Mouse (Mus musculus) ES-Bruce4 (cell line): ENCODE results near the gene Siva1. TPM values are rescaled to one million over a fixed set of nuclear protein-coding genes. Genes with fewer than 3 reads are reported as not detected.
A peak's percentile ranks its signal among the peaks of the same experiment; 100 is the strongest.

Experiments
- H3K27ac ChIP-seq: 2 replicates; pipeline ENCODE4 v1.5.1; 2012; ENCODE audit warnings: low read length, inconsistent platforms; ENCODE audit not compliant: insufficient read depth
- H3K27me3 ChIP-seq: 2 replicates; pipeline ENCODE4 v1.6.1; 2012; ENCODE audit warnings: mild to moderate bottlenecking, low read length, inconsistent platforms; ENCODE audit not compliant: control insufficient read depth, poor library complexity, insufficient read depth, severe bottlenecking
- H3K36me3 ChIP-seq: 2 replicates; pipeline ENCODE4 v1.6.1; 2012; ENCODE audit warnings: inconsistent platforms, mild to moderate bottlenecking, low read length, moderate library complexity; ENCODE audit not compliant: control insufficient read depth, poor library complexity, insufficient read depth, severe bottlenecking
- H3K4me1 ChIP-seq: one replicate; pipeline ENCODE4 v1.8.1; 2011; ENCODE audit warnings: low read length; ENCODE audit not compliant: control insufficient read depth, insufficient read depth
- H3K4me3 ChIP-seq: 2 replicates; pipeline ENCODE4 v1.5.1; 2011; ENCODE audit warnings: low read depth, mild to moderate bottlenecking, low read length
- H3K9ac ChIP-seq: 2 replicates; pipeline ENCODE4 v1.6.1; 2012; ENCODE audit warnings: low read depth, mild to moderate bottlenecking, inconsistent platforms; ENCODE audit not compliant: poor library complexity, severe bottlenecking
- H3K9me3 ChIP-seq: replicated peaks from 2 replicates; pipeline ENCODE4 v1.6.1; 2012; ENCODE audit warnings: mild to moderate bottlenecking, low read length, inconsistent platforms; ENCODE audit not compliant: control insufficient read depth, poor library complexity, insufficient read depth, severe bottlenecking
- CTCF ChIP-seq: IDR thresholded peaks from one replicate; pipeline ENCODE4 v1.8.1; 2011; ENCODE audit warnings: low read depth, low read length
- EP300 ChIP-seq: IDR thresholded peaks from 2 replicates; pipeline ENCODE4 v1.6.1; 2011; ENCODE audit warnings: low read depth, low read length; ENCODE audit not compliant: insufficient read depth
- POLR2A ChIP-seq: IDR thresholded peaks from one replicate; pipeline ENCODE4 v1.8.1; 2011; ENCODE audit warnings: low read length; ENCODE audit not compliant: insufficient read depth
- polyA plus RNA-seq: library from polyadenylated mRNA; stranded (reverse); fragments of >200 nt; gene quantifications from 2 replicates; pipeline ENCODE4 v1.2.4, GENCODE M21; 2011; ENCODE audit warnings: low read depth; ENCODE audit not compliant: missing spikeins, insufficient read depth, insufficient read length

Siva1 gene
- polyA plus RNA-seq, 1 experiment, result 103 TPM

- H3K36me3 ChIP-seq, result no peaks in the 10 kb centered on the region
- no peaks in the 10 kb centered on the region for H3K9me3 ChIP-seq
- H3K27me3 ChIP-seq, result no peaks in the 10 kb centered on the region
- TF ChIP-seq POLR2A (no peak), CTCF (no peak), EP300 (no peak)
- H3K27ac ChIP-seq, result no peak overlapping the region
- H3K4me1 ChIP-seq, result peaks cover 5% of the 10 kb centered on the region
- H3K9ac ChIP-seq, result no peak overlapping the region
- H3K4me3 ChIP-seq, result no peak overlapping the region
Measured at GRCm38 (mm10) chr12:112632907-112633306, 11.6 kb upstream of the Siva1 start.

- no peak overlapping the region for H3K27ac ChIP-seq
- no peak overlapping the region for H3K9ac ChIP-seq
- no peak overlapping the region for H3K4me3 ChIP-seq
- H3K9me3 ChIP-seq, result no peaks in the 10 kb centered on the region
- H3K4me1 ChIP-seq, result peaks cover 5% of the 10 kb centered on the region
- H3K27me3 ChIP-seq, result no peaks in the 10 kb centered on the region
- H3K36me3 ChIP-seq, result no peaks in the 10 kb centered on the region
- TF ChIP-seq CTCF (peak; percentile 32), POLR2A (no peak)
Measured at GRCm38 (mm10) chr12:112633686-112634085, 10.8 kb upstream of the Siva1 start.

GRCm38 (mm10) chr12:112639526-112639925 is 5.0 kb upstream of the Siva1 start:
- H3K27ac ChIP-seq, result no peak overlapping the region
- H3K36me3 ChIP-seq, result no peaks in the 10 kb centered on the region
- no peak overlapping the region for H3K9ac ChIP-seq
- no peaks in the 10 kb centered on the region for H3K9me3 ChIP-seq
- TF ChIP-seq EP300 (no peak), POLR2A (no peak), CTCF (no peak)
- H3K4me3 ChIP-seq, result no peak overlapping the region
- H3K4me1 ChIP-seq, result no peaks in the 10 kb centered on the region
- no peaks in the 10 kb centered on the region for H3K27me3 ChIP-seq

- Histone ChIP-seq H3K36me3 (peaks cover 9% of the 10 kb centered on the region), H3K27me3 (no peaks in the 10 kb centered on the region), H3K9ac (no peak overlapping the region), H3K27ac (no peak overlapping the region), H3K4me1 (no peaks in the 10 kb centered on the region), H3K4me3 (no peak overlapping the region), H3K9me3 (no peaks in the 10 kb centered on the region)
- TF ChIP-seq CTCF, result no peak
- TF ChIP-seq EP300, result no peak
- TF ChIP-seq POLR2A, result no peak
Measured at GRCm38 (mm10) chr12:112643126-112643525, 1.4 kb upstream of the Siva1 start.

- peaks cover 13% of the 10 kb centered on the region for H3K36me3 ChIP-seq
- no peaks in the 10 kb centered on the region for H3K9me3 ChIP-seq
- no peaks in the 10 kb centered on the region for H3K27me3 ChIP-seq
- H3K27ac ChIP-seq, result no peak overlapping the region; the same call in 1 of the 2 replicates
- H3K9ac ChIP-seq, result peak overlapping the region; percentile 89
- TF ChIP-seq POLR2A, result peak; percentile 73
- TF ChIP-seq CTCF, result no peak
- H3K4me1 ChIP-seq, result no peaks in the 10 kb centered on the region
- H3K4me3 ChIP-seq, result peak overlapping the region; percentile 90
Measured at GRCm38 (mm10) chr12:112644855-112645506, 502 bp downstream of the Siva1 start.

GRCm38 (mm10) chr12:112646139-112646538 is 1.7 kb downstream of the Siva1 start:
- H3K36me3 ChIP-seq, result peaks cover 13% of the 10 kb centered on the region
- H3K4me3 ChIP-seq, result peak overlapping the region; percentile 3; the same call in 1 of the 2 replicates
- TF ChIP-seq CTCF (no peak), POLR2A (no peak), EP300 (no peak)
- H3K4me1 ChIP-seq, result no peaks in the 10 kb centered on the region
- no peak overlapping the region for H3K27ac ChIP-seq
- H3K9ac ChIP-seq, result peak overlapping the region; percentile 89
- H3K9me3 ChIP-seq, result no peaks in the 10 kb centered on the region
- no peaks in the 10 kb centered on the region for H3K27me3 ChIP-seq
